Mouse (Mus musculus) hindbrain, embryonic 14.5 days (tissue): ENCODE data around the gene Rbm20. TPM values are rescaled to one million over a fixed set of nuclear protein-coding genes. Genes with fewer than 3 reads are reported as not detected.
"Not testable (repeated sequence)": the region's sequence is repeated elsewhere in the genome, so short reads cannot be mapped to it uniquely, and the experiment has no call there.

Source experiments
- ATAC-seq: fragments of 200-750 bp; cut with Nextera tagmentation; 2 replicates; pipeline ENCODE4 v1.8.0; 2017; ENCODE audit warnings: moderate number of reproducible peaks, mild to moderate bottlenecking, moderate TSS enrichment, moderate library complexity; ENCODE audit not compliant: low FRiP score
- DNase-seq: peaks from one replicate; pipeline ENCODE4 v3.0.0-alpha.2; 2015; ENCODE audit warnings: low spot score
- H3K27ac ChIP-seq: fragments of 300-500 bp; sonication (generic); 2 replicates; pipeline ENCODE4 v1.5.1; 2014; ENCODE audit warnings: mild to moderate bottlenecking, moderate library complexity
- H3K27me3 ChIP-seq: fragments of 300-500 bp; sonication (generic); 2 replicates; pipeline ENCODE4 v1.6.1; 2014; ENCODE audit warnings: mild to moderate bottlenecking, low read length, mixed read lengths; ENCODE audit not compliant: control insufficient read depth, insufficient read depth
- H3K36me3 ChIP-seq: fragments of 300-500 bp; sonication (generic); replicated peaks from 2 replicates; pipeline ENCODE4 v1.6.1; 2014; ENCODE audit not compliant: control insufficient read depth, insufficient read depth
- H3K4me1 ChIP-seq: fragments of 300-500 bp; sonication (generic); replicated peaks from 2 replicates; pipeline ENCODE4 v1.6.1; 2014; ENCODE audit warnings: antibody characterized with exemption, low read length, mixed read lengths; ENCODE audit not compliant: control insufficient read depth, insufficient read depth
- H3K4me2 ChIP-seq: fragments of 300-500 bp; sonication (generic); replicated peaks from 2 replicates; pipeline ENCODE4 v1.6.1; 2014; ENCODE audit warnings: mild to moderate bottlenecking, moderate library complexity
- H3K4me3 ChIP-seq: fragments of 300-500 bp; sonication (generic); replicated peaks from 2 replicates; pipeline ENCODE4 v1.5.1; 2014; ENCODE audit warnings: mild to moderate bottlenecking, low read length
- H3K9ac ChIP-seq: fragments of 300-500 bp; sonication (generic); 2 replicates; pipeline ENCODE4 v1.6.1; 2014
- H3K9me3 ChIP-seq: fragments of 300-500 bp; sonication (generic); 2 replicates; pipeline ENCODE4 v1.6.1; 2016; ENCODE audit warnings: low read length; ENCODE audit not compliant: control insufficient read depth
- WGBS: fragments of 180-500 bp; shearing (Covaris S2); extraction: QIAGEN DNeasy Blood & Tissue Kit; methylation state at CpG from one replicate; pipeline ENCODE4 v1.1.7; 2014; 5-methylcytosine and 5-hydroxymethylcytosine counted together
- polyA plus RNA-seq: library from polyadenylated mRNA; unstranded; fragments of >200 nt; fragmentation: Nextera tagmentation; extraction: Ambion mirVana; gene quantifications from 2 replicates; pipeline ENCODE4 v1.2.1, GENCODE M21; 2014

Gene Rbm20
- polyA plus RNA-seq, 1 experiment from 2014 or later, result 0.94 TPM

DNA sequence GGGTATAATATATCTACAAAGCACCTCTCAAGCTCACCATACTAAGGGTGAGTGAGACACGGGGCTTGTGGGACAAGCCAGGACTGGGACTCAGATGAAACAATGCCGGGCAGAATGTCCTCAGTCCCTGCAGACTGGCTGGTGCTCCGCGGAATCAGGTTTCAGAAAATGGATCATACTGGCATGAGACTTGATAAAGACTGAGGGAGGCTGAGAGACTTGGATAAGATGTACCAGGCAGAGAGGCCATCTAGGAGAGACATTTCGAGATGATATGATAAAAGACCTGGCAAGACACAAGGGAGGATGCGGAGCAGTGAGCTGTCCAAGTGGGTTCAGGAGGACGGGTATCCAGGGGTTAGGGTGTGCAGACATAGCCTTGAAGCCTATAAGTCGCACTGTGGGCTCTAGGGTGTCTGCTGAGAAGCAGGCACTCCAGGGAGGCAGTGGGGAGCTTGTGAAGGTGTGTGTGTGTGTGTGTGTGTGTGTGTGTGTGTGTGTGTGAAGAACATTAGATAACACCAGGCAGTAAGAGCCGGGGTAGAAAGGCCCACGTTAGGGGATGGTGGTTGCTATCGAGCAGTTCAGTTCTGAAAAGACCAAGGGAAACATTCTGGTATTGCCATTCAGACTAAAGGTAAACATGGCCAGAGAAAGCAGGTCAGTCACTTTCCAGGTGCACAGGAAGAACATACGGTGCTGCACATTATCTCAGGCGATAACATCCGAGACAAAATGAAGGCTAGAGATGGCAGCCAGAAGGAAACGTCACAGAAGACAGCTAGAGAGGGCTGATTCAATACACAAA, 225.0 kb downstream of the Rbm20 start:
- WGBS, result 61% methylated on average over 15 of the region's 15 CpGs
- ATAC-seq (no peak), DNase-seq (no peak)
- Histone ChIP-seq H3K27me3 (no peaks in the 10 kb centered on the region), H3K36me3 (no peaks in the 10 kb centered on the region), H3K9me3 (no peaks in the 10 kb centered on the region), H3K4me1 (peaks cover 23% of the 10 kb centered on the region), H3K9ac (peak overlapping the region; percentile 67; the same call in 1 of the 2 replicates), H3K27ac (peak overlapping the region; percentile 91), H3K4me3 (peak overlapping the region; percentile 97), H3K4me2 (peak overlapping the region; percentile 75)

DNA sequence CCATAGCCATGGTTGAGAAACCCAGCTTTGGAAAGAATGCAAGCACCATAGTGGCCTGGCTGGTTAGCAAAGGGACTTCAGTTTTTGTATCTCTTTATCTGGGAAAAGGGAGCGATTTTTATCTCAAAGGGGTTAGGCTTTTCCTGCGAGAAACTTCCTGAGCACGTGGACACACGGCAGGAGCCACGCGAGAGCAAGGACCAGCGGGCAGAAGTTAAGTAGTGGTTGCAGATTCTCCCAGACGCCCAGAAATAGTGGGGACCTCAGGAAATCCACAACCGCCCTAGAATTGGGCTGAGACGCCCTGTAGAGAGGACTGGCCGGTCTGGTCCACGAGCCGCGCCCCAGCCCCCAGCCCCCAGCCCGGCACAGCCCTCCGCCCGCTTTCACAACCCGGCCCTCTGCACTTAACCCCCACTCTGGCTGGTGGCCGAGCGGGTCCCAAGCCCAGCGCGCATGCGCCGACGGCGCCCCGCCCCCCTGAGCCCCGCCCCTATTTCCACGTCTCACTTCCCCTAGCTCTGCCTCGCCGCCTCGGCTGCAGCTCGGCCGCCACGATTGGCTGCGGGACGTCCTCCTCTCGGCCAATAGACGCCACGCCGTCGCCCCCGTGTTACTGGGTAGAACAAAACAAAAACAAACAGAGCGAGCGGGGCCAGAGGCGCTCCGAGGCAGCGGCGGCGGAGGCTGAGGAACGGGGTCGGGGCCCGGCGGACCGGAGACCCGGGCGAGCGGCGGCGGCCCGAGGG, 225.8 kb downstream of the Rbm20 start:
- WGBS, result under 1% methylated on average over 56 of the region's 61 CpGs
- no peaks in the 10 kb centered on the region for H3K9me3 ChIP-seq
- H3K36me3 ChIP-seq, result no peaks in the 10 kb centered on the region
- peak overlapping the region; percentile 91 for H3K27ac ChIP-seq
- H3K4me2 ChIP-seq, result peak overlapping the region; percentile 75
- DNase-seq, result peak; percentile 97
- peak overlapping the region; percentile 91 for H3K9ac ChIP-seq
- peaks cover 25% of the 10 kb centered on the region for H3K4me1 ChIP-seq
- peak; percentile 98 for ATAC-seq
- peak overlapping the region; percentile 97 for H3K4me3 ChIP-seq
- no peaks in the 10 kb centered on the region for H3K27me3 ChIP-seq

DNA sequence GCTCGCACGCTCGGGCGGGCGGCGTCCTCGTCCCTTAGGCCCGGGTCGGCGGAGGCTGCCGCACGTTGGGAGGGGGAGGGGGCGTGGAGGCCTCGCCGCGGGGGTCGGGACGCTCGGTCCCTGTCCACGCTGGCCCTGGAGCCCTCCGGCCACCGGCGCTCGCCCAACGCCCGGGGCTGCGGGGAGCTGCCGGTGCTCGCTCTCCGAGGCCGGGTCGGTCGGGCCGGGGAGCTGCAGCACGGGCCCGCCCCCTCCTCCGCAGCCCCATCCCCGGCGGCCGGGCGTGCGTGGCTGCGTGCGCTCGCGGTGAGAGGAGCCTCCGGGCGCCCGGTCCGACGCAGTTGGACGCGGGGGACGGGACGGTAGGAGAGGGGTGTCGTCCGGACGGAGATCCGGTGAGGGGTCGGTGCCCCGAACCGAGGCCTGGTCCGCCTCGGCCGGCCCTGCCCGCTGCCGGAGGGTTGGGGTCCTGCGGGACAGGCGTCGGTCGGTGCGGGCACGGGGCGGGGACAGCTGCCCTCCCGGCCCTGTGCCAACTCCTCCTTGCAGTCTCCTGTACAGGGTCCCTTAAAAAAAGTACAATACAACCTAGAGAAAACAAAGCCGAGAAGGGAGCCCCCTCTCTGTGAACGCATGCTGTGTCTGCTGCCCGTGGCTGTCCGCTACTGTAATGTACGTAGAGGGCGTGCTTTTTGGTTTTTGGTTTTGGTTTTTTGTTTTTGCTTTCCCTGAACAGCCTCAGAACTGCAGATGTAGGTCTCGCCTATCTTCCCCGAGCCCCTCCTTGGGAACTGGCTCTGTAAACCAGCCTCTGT, 226.6 kb downstream of the Rbm20 start:
- peak; percentile 73 for ATAC-seq
- peak overlapping the region; percentile 91 for H3K9ac ChIP-seq
- H3K4me2 ChIP-seq, result peak overlapping the region; percentile 71
- H3K27me3 ChIP-seq, result no peaks in the 10 kb centered on the region
- under 1% methylated on average over 66 of the region's 83 CpGs for WGBS
- no peaks in the 10 kb centered on the region for H3K36me3 ChIP-seq
- DNase-seq, result peak; percentile 61
- H3K4me1 ChIP-seq, result peaks cover 25% of the 10 kb centered on the region
- H3K9me3 ChIP-seq, result no peaks in the 10 kb centered on the region
- peak overlapping the region; percentile 97 for H3K4me3 ChIP-seq
- peak overlapping the region; percentile 91 for H3K27ac ChIP-seq

DNA sequence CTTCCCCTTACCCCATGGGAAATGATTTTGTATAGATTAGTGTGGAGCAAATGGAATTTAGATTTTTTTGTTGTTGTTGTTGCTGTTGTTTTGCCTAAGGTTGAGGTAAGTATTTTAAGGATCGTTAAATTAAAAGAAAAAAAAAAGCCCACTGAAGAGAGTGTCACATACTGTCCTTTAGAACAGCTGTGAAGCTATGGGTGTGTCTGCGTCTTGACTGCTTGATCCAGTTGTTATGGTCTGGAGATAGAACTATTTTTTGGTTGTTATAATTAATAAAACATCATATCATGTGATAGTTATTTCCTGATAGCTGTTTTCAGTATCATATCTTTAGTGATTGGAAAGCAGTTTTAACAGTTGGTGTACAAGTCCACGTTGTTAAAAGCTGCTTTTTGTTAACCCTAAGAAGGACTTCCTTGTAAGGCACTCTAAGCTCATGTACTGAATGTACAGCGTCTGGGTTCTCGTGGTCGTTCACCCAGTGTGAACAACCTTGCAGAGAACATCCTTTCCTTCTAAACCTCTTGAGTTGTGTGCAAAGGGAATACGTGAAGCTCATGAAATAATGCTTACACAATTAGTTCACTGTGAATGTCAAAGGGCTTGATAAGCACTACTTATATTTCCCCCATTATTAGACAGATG, 227.9 kb downstream of the Rbm20 start:
- Histone ChIP-seq H3K27me3 (no peaks in the 10 kb centered on the region), H3K27ac (no peak overlapping the region), H3K9me3 (no peaks in the 10 kb centered on the region), H3K4me3 (peak overlapping the region; percentile 97), H3K36me3 (peaks cover 10% of the 10 kb centered on the region), H3K4me2 (peak overlapping the region; percentile 71), H3K9ac (peak overlapping the region; percentile 91), H3K4me1 (peaks cover 25% of the 10 kb centered on the region)
- no peak for ATAC-seq
- no peak for DNase-seq
- 70% methylated on average over 7 of the region's 7 CpGs for WGBS

DNA sequence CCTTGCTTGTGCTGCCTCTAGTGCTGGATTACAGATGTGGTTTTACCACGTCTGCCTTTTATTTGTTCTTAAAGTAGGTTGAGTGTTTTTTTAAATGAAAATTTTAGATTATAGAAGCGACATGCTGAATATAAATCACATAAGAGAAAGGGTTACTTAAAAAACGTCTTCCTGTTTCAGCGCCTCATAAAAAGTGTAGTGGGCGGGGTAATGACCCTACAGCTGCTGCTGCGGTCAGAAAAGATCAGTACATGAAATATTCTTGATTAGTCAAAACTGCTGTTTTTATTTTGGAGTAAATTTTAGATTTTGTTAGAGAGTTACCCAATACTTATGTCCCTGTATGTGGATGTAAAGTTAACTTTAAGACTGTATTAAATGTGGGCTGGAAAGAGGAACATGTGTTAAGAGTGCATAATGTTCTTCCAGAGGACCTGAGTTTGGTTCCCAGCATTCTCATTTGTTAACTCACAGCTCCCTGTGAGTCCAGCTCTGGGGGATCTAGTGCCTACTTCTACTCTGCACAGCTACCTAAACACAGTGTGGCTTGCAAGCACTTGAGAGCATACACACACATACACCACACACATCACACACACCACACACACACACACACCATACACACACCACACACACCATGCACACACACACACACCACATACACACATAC, 229.1 kb downstream of the Rbm20 start:
- Histone ChIP-seq H3K4me2 (peak overlapping the region; percentile 71; the same call in 1 of the 2 replicates), H3K9ac (no peak overlapping the region), H3K9me3 (no peaks in the 10 kb centered on the region), H3K27ac (no peak overlapping the region), H3K4me3 (no peak overlapping the region), H3K27me3 (no peaks in the 10 kb centered on the region), H3K36me3 (peaks cover 22% of the 10 kb centered on the region), H3K4me1 (peaks cover 25% of the 10 kb centered on the region)
- WGBS, result 75% methylated on average over 6 of the region's 6 CpGs
- no peak for DNase-seq
- no peak for ATAC-seq

DNA sequence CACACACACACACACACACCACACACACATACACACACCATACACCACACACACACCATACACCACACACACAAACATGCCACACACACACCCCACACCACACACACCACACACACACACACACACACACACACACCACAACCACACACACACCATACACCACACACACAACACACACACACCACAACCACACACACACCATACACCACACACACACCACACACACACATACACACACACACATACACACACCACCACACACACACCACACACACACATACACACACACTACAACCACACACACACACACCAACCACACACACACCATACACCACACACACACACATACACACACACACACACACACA, 229.6 kb downstream of the Rbm20 start:
- Histone ChIP-seq H3K36me3 (peaks cover 26% of the 10 kb centered on the region), H3K4me1 (peaks cover 25% of the 10 kb centered on the region)
- H3K27me3 ChIP-seq, H3K9me3 ChIP-seq, ATAC-seq, H3K4me3 ChIP-seq, H3K4me2 ChIP-seq, H3K9ac ChIP-seq, DNase-seq, H3K27ac ChIP-seq: not testable (repeated sequence)

DNA sequence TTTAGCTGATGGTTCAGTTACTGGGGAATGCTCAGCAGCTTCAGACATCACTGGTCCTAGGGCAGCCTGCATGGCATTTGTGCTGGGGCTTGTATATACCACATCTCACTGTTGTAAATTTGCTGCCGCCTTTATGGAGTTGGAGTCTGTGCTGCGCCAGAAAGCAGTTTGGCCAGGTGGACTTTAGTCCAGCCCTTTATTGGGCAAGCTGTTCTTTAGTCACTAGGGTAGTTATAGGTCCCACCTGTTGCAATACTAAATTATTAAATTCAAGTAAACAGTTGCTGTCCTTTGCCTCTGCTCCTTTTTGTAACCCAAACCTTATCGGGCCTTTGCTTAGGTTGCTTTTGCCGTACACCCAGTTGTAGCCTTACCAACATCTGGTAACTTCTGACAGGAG, 237.8 kb downstream of the Rbm20 start:
- Histone ChIP-seq H3K9ac (no peak overlapping the region), H3K4me2 (no peak overlapping the region), H3K27ac (no peak overlapping the region), H3K27me3 (no peaks in the 10 kb centered on the region), H3K9me3 (no peaks in the 10 kb centered on the region), H3K4me1 (no peaks in the 10 kb centered on the region), H3K4me3 (no peak overlapping the region), H3K36me3 (peaks cover 92% of the 10 kb centered on the region)
- WGBS, result 97% methylated on average over 4 of the region's 4 CpGs
- no peak for ATAC-seq
- DNase-seq, result no peak
